Mouse (Mus musculus) erythroblast, embryonic 14.5 days (primary cell): Measurements from ENCODE around the gene Iqcf5.

Source experiments
- GATA1 ChIP-seq: IDR thresholded peaks from 2 replicates; pipeline ENCODE4 v1.6.1; 2012; ENCODE audit warnings: low read length, inconsistent platforms, mixed read lengths
- TAL1 ChIP-seq: IDR thresholded peaks from 3 replicates; pipeline ENCODE4 v1.6.1; 2012; ENCODE audit warnings: low read length, inconsistent platforms, mixed read lengths

DNA sequence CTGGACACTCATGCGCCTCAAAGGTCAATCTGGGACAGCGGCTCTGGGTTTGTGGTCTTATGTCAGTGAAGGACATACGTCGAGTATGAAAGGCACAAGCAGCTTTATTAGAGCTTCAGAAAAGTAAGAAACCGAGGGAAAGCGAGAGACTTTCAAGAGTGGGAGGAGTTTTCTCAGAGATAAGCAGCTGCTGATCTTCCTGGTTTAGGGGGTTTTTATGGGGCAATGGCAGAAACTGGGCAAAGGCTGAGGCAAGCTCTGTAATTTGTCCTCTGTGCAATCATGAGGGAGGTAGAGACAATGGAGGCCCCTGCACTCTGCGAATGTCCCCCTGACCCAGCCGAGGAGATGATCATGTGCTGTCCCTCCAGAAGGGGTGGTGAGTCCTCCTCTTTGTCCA, 5.5 kb downstream of the Iqcf5 start:
- TF ChIP-seq GATA1 (no peak), TAL1 (no peak)
